Mouse (Mus musculus): ENCODE results near the gene Slc44a5.
"Not testable (repeated sequence)": the region's sequence is repeated elsewhere in the genome, so short reads cannot be mapped to it uniquely, and the experiment has no call there.

Gene Slc44a5

GRCm38 (mm10) chr3:154244932-154245331, 271.7 kb downstream of the Slc44a5 start:
- no peak for DNase-seq

GRCm38 (mm10) chr3:154251486-154251885, 278.2 kb downstream of the Slc44a5 start:
- no peak for DNase-seq

GRCm38 (mm10) chr3:154252219-154252618, 279.0 kb downstream of the Slc44a5 start:
- no peak for DNase-seq

- not testable (repeated sequence) for DNase-seq
These were observed 281.0 kb downstream of the Slc44a5 start for GRCm38 (mm10) chr3:154254187-154254586.

GRCm38 (mm10) chr3:154257312-154257711, 284.1 kb downstream of the Slc44a5 start:
- no peak for DNase-seq

GRCm38 (mm10) chr3:154268313-154268712, 295.1 kb downstream of the Slc44a5 start:
- no peak for DNase-seq

- DNase-seq, result peak; percentile 86
These were observed 296.6 kb downstream of the Slc44a5 start for GRCm38 (mm10) chr3:154269757-154270366.

GRCm38 (mm10) chr3:154274681-154275080, 301.4 kb downstream of the Slc44a5 start:
- DNase-seq, result no peak

- DNase-seq, result no peak
These were observed 311.0 kb downstream of the Slc44a5 start for GRCm38 (mm10) chr3:154284260-154284659.

GRCm38 (mm10) chr3:154285351-154285750, 312.1 kb downstream of the Slc44a5 start:
- no peak for DNase-seq

- no peak for DNase-seq
These were observed 314.0 kb downstream of the Slc44a5 start for GRCm38 (mm10) chr3:154287217-154287616.

GRCm38 (mm10) chr3:154288429-154289069, 315.3 kb downstream of the Slc44a5 start:
- no peak for DNase-seq

GRCm38 (mm10) chr3:154290351-154290750, 317.1 kb downstream of the Slc44a5 start:
- no peak for DNase-seq

GRCm38 (mm10) chr3:154292126-154292525, 318.9 kb downstream of the Slc44a5 start:
- peak; percentile 15 for DNase-seq

GRCm38 (mm10) chr3:154293839-154294490, 320.7 kb downstream of the Slc44a5 start:
- DNase-seq, result no peak

- no peak for DNase-seq
These were observed 321.9 kb downstream of the Slc44a5 start for GRCm38 (mm10) chr3:154294924-154295834.

- peak; percentile 11 for DNase-seq
These were observed 324.3 kb downstream of the Slc44a5 start for GRCm38 (mm10) chr3:154297499-154297898.

- DNase-seq, result no peak
These were observed 325.3 kb downstream of the Slc44a5 start for GRCm38 (mm10) chr3:154298490-154298889.

GRCm38 (mm10) chr3:154300006-154300405, 326.8 kb downstream of the Slc44a5 start:
- DNase-seq, result no peak

GRCm38 (mm10) chr3:154301102-154301501, 327.9 kb downstream of the Slc44a5 start:
- DNase-seq, result no peak

GRCm38 (mm10) chr3:154305163-154305884, 332.1 kb downstream of the Slc44a5 start:
- DNase-seq, result no peak

GRCm38 (mm10) chr3:154317651-154318248, 344.5 kb downstream of the Slc44a5 start:
- DNase-seq, result peak; percentile 22

Data from right cerebral cortex, postnatal 4 days (tissue).